Mouse (Mus musculus) MEL (cell line): ENCODE measurements around the gene Ndufaf8. TPM values are rescaled to one million over a fixed set of nuclear protein-coding genes. Genes with fewer than 3 reads are reported as not detected.

Experiments
- DNase-seq: peaks from one replicate; pipeline ENCODE4 v3.0.0; 2011; ENCODE audit warnings: low read depth, low spot score
- H3K27ac ChIP-seq: 2 replicates; pipeline ENCODE4 v1.5.1; 2012; ENCODE audit warnings: low read depth, mild to moderate bottlenecking, control low read depth, low read length, moderate library complexity; ENCODE audit not compliant: control insufficient read depth
- H3K27me3 ChIP-seq, 2 experiments: fragments of 150-350 bp in 1 of 2; sonication (generic) in 1 of 2; 2 replicates each; pipeline ENCODE4 v1.6.1; 2012; ENCODE audit warnings: low read length in 2 of 2, mild to moderate bottlenecking in 2 of 2, improper control_type of control experiment in 1 of 2, moderate library complexity in 1 of 2; ENCODE audit not compliant: insufficient read depth in 2 of 2, control insufficient read depth in 1 of 2
- H3K36me3 ChIP-seq, 2 experiments: 2 replicates each; pipeline ENCODE4 v1.6.1; 2012 to 2014; ENCODE audit warnings: low read length in 2 of 2, improper control_type of control experiment in 1 of 2, inconsistent platforms in 1 of 2, mild to moderate bottlenecking in 1 of 2; ENCODE audit not compliant: insufficient read depth in 2 of 2, control insufficient read depth in 1 of 2
- H3K4me1 ChIP-seq, 2 experiments: fragments of 150-350 bp in 1 of 2; sonication (generic) in 1 of 2; 2 replicates each; pipeline ENCODE4 v1.6.1; 2012; ENCODE audit warnings: low read length in 2 of 2, improper control_type of control experiment in 1 of 2, mild to moderate bottlenecking in 1 of 2; ENCODE audit not compliant: insufficient read depth in 2 of 2, control insufficient read depth in 1 of 2
- H3K4me3 ChIP-seq, 2 experiments: fragments of 150-350 bp in 1 of 2; sonication (generic) in 1 of 2; 2 replicates each; pipeline ENCODE4 v1.5.1; 2012; ENCODE audit warnings: low read depth in 2 of 2, low read length in 2 of 2, mild to moderate bottlenecking in 2 of 2, moderate library complexity in 2 of 2, control low read depth in 1 of 2, improper control_type of control experiment in 1 of 2; ENCODE audit not compliant: control insufficient read depth in 1 of 2, insufficient read depth in 1 of 2
- H3K79me2 ChIP-seq: 2 replicates; pipeline ENCODE4 v1.6.1; 2012; ENCODE audit warnings: mild to moderate bottlenecking, low read length, moderate library complexity; ENCODE audit not compliant: control insufficient read depth, poor library complexity, insufficient read depth
- H3K9ac ChIP-seq: 2 replicates; pipeline ENCODE4 v1.6.1; 2012; ENCODE audit warnings: low read depth, mild to moderate bottlenecking, control low read depth, low read length, moderate library complexity; ENCODE audit not compliant: control insufficient read depth, poor library complexity, severe bottlenecking
- H3K9me3 ChIP-seq: fragments of 150-350 bp; sonication (generic); replicated peaks from 2 replicates; pipeline ENCODE4 v1.6.1; 2012; ENCODE audit warnings: mild to moderate bottlenecking, low read length, improper control_type of control experiment, moderate library complexity; ENCODE audit not compliant: insufficient read depth
- BHLHE40 ChIP-seq: IDR thresholded peaks from 2 replicates; pipeline ENCODE4 v1.6.1; 2012; ENCODE audit warnings: low read depth, mild to moderate bottlenecking, inconsistent platforms, low read length, improper control_type of control experiment, borderline replicate concordance
- CHD1 ChIP-seq: IDR thresholded peaks from 2 replicates; pipeline ENCODE4 v1.6.1; 2012; ENCODE audit warnings: low read depth, mild to moderate bottlenecking, inconsistent platforms, low read length, improper control_type of control experiment
- E2F4 ChIP-seq: IDR thresholded peaks from 2 replicates; pipeline ENCODE4 v1.6.1; 2011; ENCODE audit warnings: low read depth, low read length, improper control_type of control experiment, borderline replicate concordance
- ELF1 ChIP-seq: IDR thresholded peaks from 2 replicates; pipeline ENCODE4 v1.6.1; 2014; ENCODE audit warnings: low read depth, mild to moderate bottlenecking, inconsistent platforms, low read length, improper control_type of control experiment, moderate library complexity
- EP300 ChIP-seq, 2 experiments: IDR thresholded peaks; 2 replicates each; pipeline ENCODE4 v1.6.1; 2011; ENCODE audit warnings: improper control_type of control experiment in 2 of 2, low read length in 2 of 2, low read depth in 1 of 2, mild to moderate bottlenecking in 1 of 2
- GABPA ChIP-seq: IDR thresholded peaks from 2 replicates; pipeline ENCODE4 v1.6.1; 2012; ENCODE audit warnings: low read depth, mild to moderate bottlenecking, inconsistent platforms, low read length, improper control_type of control experiment, moderate library complexity
- HCFC1 ChIP-seq: IDR thresholded peaks from 2 replicates; pipeline ENCODE4 v1.6.1; 2012; ENCODE audit warnings: low read depth, mild to moderate bottlenecking, inconsistent platforms, low read length, improper control_type of control experiment, moderate library complexity
- JUND ChIP-seq: IDR thresholded peaks from 2 replicates; pipeline ENCODE4 v1.6.1; 2011; ENCODE audit warnings: low read depth, mild to moderate bottlenecking, improper control_type of control experiment, low read length
- KAT2A ChIP-seq: conservative IDR thresholded peaks from 2 replicates; pipeline ENCODE4 v1.6.1; 2012; ENCODE audit warnings: low read depth, low read length, improper control_type of control experiment, inconsistent platforms
- MAFK ChIP-seq: IDR thresholded peaks from 2 replicates; pipeline ENCODE4 v1.6.1; 2011; ENCODE audit warnings: low read depth, mild to moderate bottlenecking, low read length, improper control_type of control experiment, borderline replicate concordance
- MAX ChIP-seq: IDR thresholded peaks from 2 replicates; pipeline ENCODE4 v1.6.1; 2011; ENCODE audit warnings: low read length, improper control_type of control experiment
- MAZ ChIP-seq: IDR thresholded peaks from 2 replicates; pipeline ENCODE4 v1.6.1; 2012; ENCODE audit warnings: low read depth, mild to moderate bottlenecking, inconsistent platforms, low read length, improper control_type of control experiment
- MEF2A ChIP-seq: IDR thresholded peaks from 2 replicates; pipeline ENCODE4 v1.6.1; 2014; ENCODE audit warnings: low read depth, mild to moderate bottlenecking, inconsistent platforms, low read length, improper control_type of control experiment; ENCODE audit not compliant: poor library complexity, insufficient replicate concordance, severe bottlenecking; ENCODE audit errors: extremely low read depth
- MXI1 ChIP-seq: IDR thresholded peaks from 2 replicates; pipeline ENCODE4 v1.6.1; 2011; ENCODE audit warnings: mild to moderate bottlenecking, low read depth, low read length, improper control_type of control experiment
- POLR2A ChIP-seq, 2 experiments: IDR thresholded peaks; 2 replicates each; pipeline ENCODE4 v1.6.1; 2011 to 2012; ENCODE audit warnings: low read length in 2 of 2, mild to moderate bottlenecking in 2 of 2, control low read depth in 1 of 2, improper control_type of control experiment in 1 of 2, low read depth in 1 of 2, moderate library complexity in 1 of 2; ENCODE audit not compliant: control insufficient read depth in 1 of 2, insufficient read depth in 1 of 2, poor library complexity in 1 of 2
- POLR2AphosphoS2 ChIP-seq: IDR thresholded peaks from 2 replicates; pipeline ENCODE4 v1.6.1; 2011; ENCODE audit warnings: low read length, improper control_type of control experiment
- POLR2AphosphoS5 ChIP-seq: IDR thresholded peaks from 2 replicates; pipeline ENCODE4 v1.6.1; 2012; ENCODE audit warnings: low read depth, borderline replicate concordance, mild to moderate bottlenecking, inconsistent platforms, low read length, moderate library complexity, mixed read lengths
- RAD21 ChIP-seq: IDR thresholded peaks from 2 replicates; pipeline ENCODE4 v1.6.1; 2011; ENCODE audit warnings: mild to moderate bottlenecking, low read depth, low read length, improper control_type of control experiment
- RCOR1 ChIP-seq: IDR thresholded peaks from 2 replicates; pipeline ENCODE4 v1.6.1; 2012; ENCODE audit warnings: low read depth, mild to moderate bottlenecking, inconsistent platforms, low read length, improper control_type of control experiment
- SIN3A ChIP-seq: IDR thresholded peaks from 2 replicates; pipeline ENCODE4 v1.6.1; 2012; ENCODE audit warnings: low read length, improper control_type of control experiment, inconsistent platforms
- TAL1 ChIP-seq: IDR thresholded peaks from 2 replicates; pipeline ENCODE4 v1.6.1; 2012; ENCODE audit warnings: mild to moderate bottlenecking, inconsistent platforms, low read length, moderate library complexity, mixed read lengths
- UBTF ChIP-seq: IDR thresholded peaks from 2 replicates; pipeline ENCODE4 v1.6.1; 2012; ENCODE audit warnings: low read depth, mild to moderate bottlenecking, inconsistent platforms, low read length, improper control_type of control experiment, moderate library complexity, borderline replicate concordance; ENCODE audit not compliant: insufficient read depth
- USF1 ChIP-seq: IDR thresholded peaks from 2 replicates; pipeline ENCODE4 v1.6.1; 2014; ENCODE audit warnings: low read depth, mild to moderate bottlenecking, inconsistent platforms, low read length, improper control_type of control experiment, moderate library complexity
- USF2 ChIP-seq, 2 experiments: IDR thresholded peaks; 2 replicates each; pipeline ENCODE4 v1.6.1; 2011 to 2012; ENCODE audit warnings: improper control_type of control experiment in 2 of 2, low read length in 2 of 2, borderline replicate concordance in 1 of 2, inconsistent platforms in 1 of 2, low read depth in 1 of 2, mild to moderate bottlenecking in 1 of 2; ENCODE audit not compliant: insufficient read depth in 1 of 2
- ZKSCAN1 ChIP-seq: IDR thresholded peaks from 2 replicates; pipeline ENCODE4 v1.6.1; 2012; ENCODE audit warnings: low read depth, mild to moderate bottlenecking, inconsistent platforms, low read length, improper control_type of control experiment, moderate library complexity
- polyA plus RNA-seq, 2 experiments: library from polyadenylated mRNA; stranded (reverse) in 1 of 2; unstranded in 1 of 2; fragments of >175 nt in 1 of 2; fragments of >200 nt in 1 of 2; gene quantifications; 2 replicates each; pipeline versions ENCODE4 v1.2.1 to v1.2.4; 2012; ENCODE audit warnings: low replicate concordance in 2 of 2, low read depth in 1 of 2; ENCODE audit not compliant: insufficient read length in 2 of 2, insufficient read depth in 1 of 2, missing spikeins in 1 of 2
- total RNA-seq: library from RNA; depleted of rRNA; stranded (reverse); fragments of 300-350 nt; gene quantifications from 2 replicates; pipeline ENCODE4 v1.2.3, GENCODE M21; 2012

Ndufaf8 gene
- total and polyA plus RNA-seq, 3 experiments: 77.6 to 120 TPM; not detected in 1

DNA sequence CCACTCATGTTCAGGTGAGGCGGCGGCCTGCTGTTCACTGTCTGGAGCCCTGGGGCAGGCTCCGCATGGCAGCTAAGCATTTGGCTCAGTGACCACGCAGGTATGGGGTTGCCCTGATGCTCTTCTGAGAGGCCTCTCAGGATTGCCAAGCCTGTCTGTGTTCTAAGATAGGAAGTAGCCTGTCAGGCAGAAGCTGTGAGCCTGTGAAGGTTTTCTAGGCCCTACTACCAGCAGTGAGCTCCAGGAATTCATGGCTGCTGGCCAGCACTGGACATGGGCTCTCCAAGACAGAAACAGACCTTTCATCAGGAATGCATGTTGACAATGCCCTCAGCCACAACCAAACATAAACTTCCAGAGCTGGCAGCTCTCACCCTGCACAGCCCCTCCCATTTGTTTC, 13.4 kb downstream of the Ndufaf8 start:
- Histone ChIP-seq H3K4me1 (no peaks in the 10 kb centered on the region), H3K9ac (no peak overlapping the region), H3K27me3 (no peaks in the 10 kb centered on the region), H3K27ac (no peak overlapping the region), H3K79me2 (no peaks in the 10 kb centered on the region; the same call in 1 of the 2 replicates)
- DNase-seq: no peak
- TF ChIP-seq UBTF (no peak), SIN3A (no peak), HCFC1 (no peak), MAZ (no peak), MXI1 (no peak), POLR2AphosphoS2 (no peak), MAX (no peak), RCOR1 (no peak), USF1 (no peak), MEF2A (no peak), TAL1 (no peak), USF2 (IDR thresholded peaks at IDR 0.05; ENCODE audit: borderline replicate concordance in 1 of 2, insufficient read depth in 1 of 2, low read depth in 1 of 2, low read length in 2 of 2) (no peak), MAFK (no peak), E2F4 (no peak), KAT2A (no peak), JUND (no peak), BHLHE40 (no peak), CHD1 (no peak), RAD21 (no peak)
- TF ChIP-seq, all 39 proteins: peak for 0
- H3K36me3 ChIP-seq: peaks cover 0 to 5% of the 10 kb centered on the region in 2 experiments; a peak in 1 of 4 replicates
- H3K9me3 ChIP-seq: no peaks in the 10 kb centered on the region
- no peak overlapping the region for H3K4me3 ChIP-seq

DNA sequence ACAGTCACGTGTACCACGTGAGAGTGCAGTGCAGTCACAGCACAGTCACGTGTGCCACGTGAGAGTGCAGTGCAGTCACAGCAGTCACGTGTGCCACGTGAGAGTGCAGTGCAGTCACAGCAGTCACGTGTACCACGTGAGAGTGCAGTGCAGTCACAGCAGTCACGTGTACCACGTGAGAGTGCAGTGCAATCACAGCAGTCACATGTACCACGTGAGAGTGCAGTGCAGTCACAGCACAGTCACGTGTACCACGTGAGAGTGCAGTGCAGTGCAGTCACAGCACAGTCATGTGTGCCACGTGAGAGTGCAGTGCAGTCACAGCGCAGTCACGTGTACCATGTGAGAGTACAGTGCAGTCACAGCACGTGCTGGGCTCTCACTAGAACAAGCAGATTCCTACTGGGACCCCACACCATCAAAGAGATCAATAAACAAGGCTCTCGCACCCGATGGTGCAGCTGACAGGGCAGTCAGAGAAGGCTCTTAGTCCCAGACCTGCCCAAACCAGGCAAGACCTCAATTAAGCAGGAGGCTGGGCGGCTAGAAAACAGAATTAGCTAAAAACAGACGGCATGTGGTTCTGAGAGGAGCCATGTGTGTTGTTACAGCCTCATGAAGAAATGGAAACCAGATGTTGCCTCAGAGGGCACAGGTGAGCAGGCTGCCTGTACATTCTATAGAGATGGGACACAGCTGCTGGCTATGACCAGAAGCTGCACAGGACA, 15.9 kb downstream of the Ndufaf8 start:
- TF ChIP-seq POLR2AphosphoS5: peak; percentile 91; the same call in 1 of the 2 replicates
- TF ChIP-seq ZKSCAN1: no peak
- no peak for TF ChIP-seq POLR2A (IDR thresholded peaks at IDR 0.05; ENCODE audit: control insufficient read depth in 1 of 2, insufficient read depth in 1 of 2, low read depth in 1 of 2, low read length in 2 of 2, poor library complexity in 1 of 2)
- TF ChIP-seq GABPA: no peak
- TF ChIP-seq ELF1: no peak
- TF ChIP-seq EP300 (IDR thresholded peaks at IDR 0.05; ENCODE audit: low read depth in 1 of 2, low read length in 2 of 2): no peak
- Histone ChIP-seq H3K36me3 (peaks cover 0 to 7% of the 10 kb centered on the region in 2 experiments; a peak in 1 of 4 replicates), H3K9ac (no peak overlapping the region), H3K4me1 (no peaks in the 10 kb centered on the region), H3K79me2 (no peaks in the 10 kb centered on the region; the same call in 1 of the 2 replicates), H3K4me3 (no peak overlapping the region), H3K9me3 (no peaks in the 10 kb centered on the region), H3K27ac (no peak overlapping the region), H3K27me3 (no peaks in the 10 kb centered on the region)
- DNase-seq: no peak
